ENCODE assay signal across 11 mouse cellular contexts in genomic region chr11:34738945-34739344, GRCm38 (mm10). TPM values are rescaled to one million over a fixed set of nuclear protein-coding genes. Genes with fewer than 3 reads are reported as not detected.
DNase-seq lines count a peak whose midpoint lies in the region; ATAC-seq and TF ChIP-seq lines count a peak whose summit lies in the region.
"Had no signal": no experiment of that assay in that cellular context is flagged by ENCODE, and none has a peak within 500 bp of the region (broad histone marks: within the 10 kb centered on the region; RNA-seq: fewer than 3 reads in every experiment).

No protein-coding gene starts in this region.

- 11% methylated on average over 1 of the region's 1 CpGs for WGBS in forebrain, postnatal 0 days
- WGBS in intestine, embryonic 15.5 days = 44% methylated on average over 1 of the region's 1 CpGs

- ATAC-seq in forebrain, postnatal 0 days = peak; percentile 88
- no peak for ATAC-seq in intestine, embryonic 15.5 days

- H3K4me1 ChIP-seq in testis, adult 2 months (ENCODE audit: control insufficient read depth, insufficient read depth, low read length) = no peaks in the 10 kb centered on the region
- no peaks in the 10 kb centered on the region for H3K4me1 ChIP-seq in forebrain, postnatal 0 days (ENCODE audit: insufficient read depth)
- no peaks in the 10 kb centered on the region for H3K4me1 ChIP-seq in intestine, embryonic 15.5 days (replicated peaks)
- H3K4me1 ChIP-seq: limb, embryonic 15.5 days had no signal

- TF ChIP-seq CTCF in testis, adult 2 months (IDR thresholded peaks at IDR 0.05; ENCODE audit: control insufficient read depth, insufficient read depth, insufficient replicate concordance, low read depth, low read length) = no peak
- TF ChIP-seq CTCF in forebrain, postnatal 0 days (IDR thresholded peaks at IDR 0.05; ENCODE audit: low read depth) = no peak

- DNase-seq in cerebellum, adult 9-11 months = peak; percentile 4
- DNase-seq in cerebellum, postnatal 25 days = no peak
- no peak for DNase-seq in testis, postnatal 10 days (ENCODE audit: low spot score)
- DNase-seq in forebrain, postnatal 0 days = peak; percentile 17
- no peak for DNase-seq in c-Kit-positive CD71-positive TER-119-positive erythroid progenitor cells, embryonic 14.5 days (ENCODE audit: low spot score)
- DNase-seq in urinary bladder, adult 18-20 months (ENCODE audit: low spot score in 2 of 2) = no peak
- DNase-seq: kidney, postnatal 10 days; lung, postnatal 4 days had no signal

- no peaks in the 10 kb centered on the region for H3K27me3 ChIP-seq in testis, adult 2 months (ENCODE audit: control insufficient read depth, insufficient read depth, low read length)
- no peaks in the 10 kb centered on the region for H3K27me3 ChIP-seq in forebrain, postnatal 0 days (ENCODE audit: insufficient read depth, low read length)
- no peaks in the 10 kb centered on the region for H3K27me3 ChIP-seq in intestine, embryonic 15.5 days (replicated peaks)
- H3K27me3 ChIP-seq: limb, embryonic 15.5 days had no signal

- H3K4me3 ChIP-seq in testis, adult 2 months (ENCODE audit: control insufficient read depth, low read depth, low read length) = peak overlapping the region; percentile 84
- no peak overlapping the region for H3K4me3 ChIP-seq in forebrain, postnatal 0 days (ENCODE audit: low read depth, low read length)
- H3K4me3 ChIP-seq in intestine, embryonic 15.5 days (replicated peaks) = no peak overlapping the region
- H3K4me3 ChIP-seq: limb, embryonic 15.5 days had no signal

- no peak for TF ChIP-seq POLR2A in testis, adult 2 months (IDR thresholded peaks at IDR 0.05; ENCODE audit: control insufficient read depth, low read depth, low read length)

- no peaks in the 10 kb centered on the region for H3K9me3 ChIP-seq in forebrain, postnatal 0 days (ENCODE audit: low read length)
- H3K9me3 ChIP-seq in intestine, embryonic 15.5 days = no peaks in the 10 kb centered on the region
- H3K9me3 ChIP-seq: limb, embryonic 15.5 days had no signal

- H3K27ac ChIP-seq in testis, adult 2 months (ENCODE audit: control insufficient read depth, insufficient read depth, low read depth, low read length) = peak overlapping the region; percentile 67; the same call in 1 of the 2 replicates
- H3K27ac ChIP-seq in forebrain, postnatal 0 days (ENCODE audit: low read depth, low read length) = no peak overlapping the region
- H3K27ac ChIP-seq in intestine, embryonic 15.5 days = no peak overlapping the region
- H3K27ac ChIP-seq: limb, embryonic 15.5 days had no signal

- no peak overlapping the region for H3K4me2 ChIP-seq in forebrain, postnatal 0 days (ENCODE audit: low read depth)
- H3K4me2 ChIP-seq in intestine, embryonic 15.5 days (replicated peaks) = no peak overlapping the region
- H3K4me2 ChIP-seq: limb, embryonic 15.5 days had no signal

- no peaks in the 10 kb centered on the region for H3K36me3 ChIP-seq in testis, adult 2 months (ENCODE audit: control insufficient read depth, insufficient read depth, low read length)
- no peaks in the 10 kb centered on the region for H3K36me3 ChIP-seq in forebrain, postnatal 0 days (ENCODE audit: insufficient read depth)
- no peaks in the 10 kb centered on the region for H3K36me3 ChIP-seq in intestine, embryonic 15.5 days
- H3K36me3 ChIP-seq: limb, embryonic 15.5 days had no signal

- no peak overlapping the region for H3K9ac ChIP-seq in forebrain, postnatal 0 days
- no peak overlapping the region for H3K9ac ChIP-seq in intestine, embryonic 15.5 days
- H3K9ac ChIP-seq: limb, embryonic 15.5 days had no signal

RNA-seq across cellular contexts. Expression of gene Dock2, which starts 44.7 kb away (rescaled TPM):
- 1.7 and 1.9 TPM in 2 replicates for polyA plus RNA-seq in testis, adult 2 months (2012; rRNA removed)
- 1.3 and 2.3 TPM in 2 replicates for total RNA-seq in forebrain, postnatal 0 days (2014; rRNA removed)
- 0.23 and 0.63 TPM in 2 replicates for polyA plus RNA-seq in forebrain, postnatal 0 days (2015; fragmentation: Nextera tagmentation; extraction: Ambion mirVana)
- polyA plus RNA-seq in intestine, embryonic 15.5 days (2015; fragmentation: Nextera tagmentation; extraction: Ambion mirVana) = 1.4 and 1.6 TPM in 2 replicates

Comparison
In these comparisons a context has a peak if more than half of its experiments do, and no peak if none do; other contexts are left out.
1. DNase-seq: peak in cerebellum, adult 9-11 months (single experiment) and forebrain, postnatal 0 days (single experiment); none in cerebellum, postnatal 25 days (0 of 2), testis, postnatal 10 days (single experiment), c-Kit-positive CD71-positive TER-119-positive erythroid progenitor cells, embryonic 14.5 days (single experiment) and urinary bladder, adult 18-20 months (0 of 2).